Mouse (Mus musculus) left cerebral cortex, adult 2 months (tissue): ENCODE measurements around the gene Krr1. TPM values are rescaled to one million over a fixed set of nuclear protein-coding genes. Genes with fewer than 3 reads are reported as not detected.

Source experiments
- DNase-seq, 2 experiments: peaks; one replicate each; pipeline ENCODE4 v3.0.0; 2021 to 2022; ENCODE audit warnings: low spot score in 2 of 2, mixed read lengths in 1 of 2; ENCODE audit errors: extremely low spot score in 1 of 2
- H3K27ac ChIP-seq: fragments of 200-600 bp; 2 replicates; pipeline ENCODE4 v1.8.1; 2022
- H3K4me3 ChIP-seq: fragments of 200-600 bp; 2 replicates; pipeline ENCODE4 v1.8.1; 2022
- CTCF ChIP-seq: fragments of 200-600 bp; IDR thresholded peaks from 2 replicates; pipeline ENCODE4 v1.8.1; 2022; ENCODE audit warnings: antibody characterized with exemption, mild to moderate bottlenecking, moderate library complexity
- intact Hi-C: fragments of 180-260 bp; cut with DNase I; formaldehyde crosslinking; loops from one replicate; pipeline ENCODE4 v1.15.1; 2025
- total RNA-seq, 2 experiments: library from RNA; stranded (reverse); gene quantifications; 2 replicates each; pipeline ENCODE4 v1.2.3; 2021

Gene Krr1
- total RNA-seq, 2 experiments from 2014 or later = 38.0 to 42.6 TPM

- TF ChIP-seq CTCF = no peak
- intact Hi-C loops = no loop called here
- no peak for DNase-seq
- Histone ChIP-seq H3K4me3 (no peak overlapping the region), H3K27ac (no peak overlapping the region)
Measured at GRCm38 (mm10) chr10:111943026-111943425, 29.4 kb upstream of the Krr1 start.

DNA sequence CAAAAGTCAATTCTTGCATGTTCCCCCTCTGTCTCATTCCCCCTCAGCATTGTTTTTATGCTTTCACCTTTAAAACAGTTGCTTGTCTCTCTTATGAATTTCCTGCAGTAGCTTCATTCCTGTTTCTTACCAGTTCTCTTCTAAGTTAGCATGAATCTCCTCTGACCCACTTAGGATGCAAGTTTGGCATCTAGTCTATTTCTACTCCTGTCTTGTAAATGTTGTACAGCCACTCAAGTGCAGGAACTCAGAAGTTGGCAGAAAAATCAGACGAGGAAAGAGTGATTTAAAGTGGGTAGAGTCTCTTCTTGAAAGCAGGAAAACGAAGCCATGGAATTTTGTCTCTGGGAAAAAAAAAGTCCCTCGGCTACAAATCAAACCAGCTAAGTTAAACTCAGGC, 26.9 kb upstream of the Krr1 start:
- intact Hi-C loops = no loop called here
- Histone ChIP-seq H3K27ac (no peak overlapping the region), H3K4me3 (no peak overlapping the region)
- no peak for TF ChIP-seq CTCF
- no peak for DNase-seq

DNA sequence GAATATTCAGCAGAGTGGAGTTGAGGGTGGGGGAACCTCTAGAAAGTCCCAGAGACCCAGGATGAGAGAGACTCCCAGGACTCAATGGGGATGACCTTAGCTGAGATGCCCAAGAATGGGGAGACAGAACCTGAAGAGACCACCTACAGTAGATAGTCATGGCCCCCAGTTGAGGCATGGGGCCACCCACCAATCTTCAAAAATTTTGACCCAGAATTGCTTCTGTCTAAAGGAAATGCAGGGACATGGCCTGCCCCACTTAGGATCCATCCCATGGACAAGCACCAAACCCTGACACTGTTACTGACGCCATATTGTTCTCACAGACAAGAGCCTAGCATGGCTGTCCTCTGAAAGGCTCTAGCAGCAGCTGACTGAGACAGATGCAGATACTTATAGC, 24.4 kb upstream of the Krr1 start:
- intact Hi-C loops = no loop called here
- DNase-seq = no peak
- Histone ChIP-seq H3K4me3 (no peak overlapping the region), H3K27ac (no peak overlapping the region)
- no peak for TF ChIP-seq CTCF

GRCm38 (mm10) chr10:111949008-111949407, 23.5 kb upstream of the Krr1 start:
- intact Hi-C loops = no loop called here
- H3K27ac ChIP-seq = no peak overlapping the region
- no peak overlapping the region for H3K4me3 ChIP-seq
- no peak for DNase-seq
- TF ChIP-seq CTCF = no peak

DNA sequence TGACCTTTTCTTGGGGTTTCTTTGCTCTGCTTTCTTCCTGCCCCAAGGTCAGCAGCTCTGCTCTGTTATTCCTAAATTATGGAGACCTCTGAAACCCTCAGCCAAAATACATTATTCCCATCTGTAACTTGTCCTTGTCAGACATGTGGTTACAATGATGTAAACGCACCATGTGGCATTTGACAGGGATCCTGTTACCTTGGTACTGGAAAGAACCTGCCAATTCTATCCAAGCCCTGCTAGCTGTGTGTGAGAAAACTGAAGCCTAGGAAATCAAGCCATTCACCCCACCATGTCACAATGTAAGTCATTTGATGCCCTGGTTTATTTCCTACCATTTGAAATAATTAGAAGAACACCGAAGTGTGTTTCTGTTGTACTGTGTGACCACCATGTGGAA, 16.6 kb upstream of the Krr1 start:
- intact Hi-C loops = loop anchor here (2.0 to 10.0 kb wide), 2 partner anchors 27 to 651 kb away; no protein-coding TSS in a partner anchor
- Histone ChIP-seq H3K27ac (no peak overlapping the region), H3K4me3 (no peak overlapping the region)
- no peak for DNase-seq
- TF ChIP-seq CTCF = no peak

- DNase-seq = peak; percentile 53 to 65
- TF ChIP-seq CTCF = peak; percentile 89
- intact Hi-C loops = loop anchor here (1.0 to 10.0 kb wide), 3 partner anchors 29 to 653 kb away; no protein-coding TSS in a partner anchor
- no peak overlapping the region for H3K4me3 ChIP-seq
- no peak overlapping the region for H3K27ac ChIP-seq
Measured at GRCm38 (mm10) chr10:111957271-111958045, 15.0 kb upstream of the Krr1 start.

DNA sequence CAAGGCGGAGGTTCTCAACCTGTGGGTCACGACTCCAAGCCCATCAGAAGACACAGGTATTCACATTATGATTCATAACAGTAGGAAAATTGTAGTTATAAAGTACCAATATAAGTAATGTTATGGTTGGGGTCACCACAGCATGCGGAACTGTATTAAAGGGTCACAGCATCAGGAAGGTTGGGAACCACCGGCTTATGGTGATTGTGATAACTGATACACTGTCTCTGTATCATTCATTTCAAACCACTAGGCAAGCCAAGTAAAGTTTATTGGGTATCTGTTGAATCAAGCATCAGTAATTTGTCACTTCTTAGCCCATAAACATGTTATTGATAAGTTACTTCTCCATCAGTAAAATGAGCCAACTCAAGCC, 14.4 kb upstream of the Krr1 start:
- DNase-seq = no peak
- no peak overlapping the region for H3K4me3 ChIP-seq
- no peak overlapping the region for H3K27ac ChIP-seq
- intact Hi-C loops = loop anchor here (10.0 kb wide), 1 partner anchor 653 kb away; no protein-coding TSS in a partner anchor
- no peak for TF ChIP-seq CTCF

DNA sequence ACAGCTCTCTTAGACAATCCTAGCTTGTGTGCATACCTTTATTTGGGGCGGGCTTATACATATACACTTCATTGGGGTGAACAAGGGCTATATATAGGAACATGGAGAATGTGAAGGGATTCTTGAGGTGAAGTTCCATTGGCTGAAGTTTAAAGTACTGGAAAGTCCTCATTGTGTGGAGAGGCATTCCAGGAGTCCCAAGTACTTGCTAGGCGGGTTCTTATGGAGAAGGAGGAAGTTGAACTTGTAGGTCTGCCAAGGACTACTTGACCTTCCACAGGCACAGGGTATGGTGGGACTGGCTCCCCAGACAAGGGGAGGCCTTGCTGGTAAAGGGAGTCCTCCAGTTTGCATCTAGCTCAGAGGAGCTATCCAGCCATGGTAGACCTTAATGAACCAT, 13.1 kb upstream of the Krr1 start:
- no peak for DNase-seq
- no peak for TF ChIP-seq CTCF
- intact Hi-C loops = loop anchor here (10.0 kb wide), 1 partner anchor 655 kb away; no protein-coding TSS in a partner anchor
- H3K4me3 ChIP-seq = no peak overlapping the region
- H3K27ac ChIP-seq = no peak overlapping the region

GRCm38 (mm10) chr10:111960459-111960858, 12.0 kb upstream of the Krr1 start:
- no peak for TF ChIP-seq CTCF
- H3K4me3 ChIP-seq = no peak overlapping the region
- DNase-seq = no peak
- intact Hi-C loops = no loop called here
- no peak overlapping the region for H3K27ac ChIP-seq

GRCm38 (mm10) chr10:111966394-111966793, 6.1 kb upstream of the Krr1 start:
- Histone ChIP-seq H3K4me3 (no peak overlapping the region), H3K27ac (no peak overlapping the region)
- DNase-seq = no peak
- TF ChIP-seq CTCF = peak; percentile 40
- intact Hi-C loops = no loop called here

GRCm38 (mm10) chr10:111971929-111972328, 535 bp upstream of the Krr1 start:
- intact Hi-C loops = loop anchor here (2.0 kb wide), 1 partner anchor 671 kb away; no protein-coding TSS in a partner anchor

DNA sequence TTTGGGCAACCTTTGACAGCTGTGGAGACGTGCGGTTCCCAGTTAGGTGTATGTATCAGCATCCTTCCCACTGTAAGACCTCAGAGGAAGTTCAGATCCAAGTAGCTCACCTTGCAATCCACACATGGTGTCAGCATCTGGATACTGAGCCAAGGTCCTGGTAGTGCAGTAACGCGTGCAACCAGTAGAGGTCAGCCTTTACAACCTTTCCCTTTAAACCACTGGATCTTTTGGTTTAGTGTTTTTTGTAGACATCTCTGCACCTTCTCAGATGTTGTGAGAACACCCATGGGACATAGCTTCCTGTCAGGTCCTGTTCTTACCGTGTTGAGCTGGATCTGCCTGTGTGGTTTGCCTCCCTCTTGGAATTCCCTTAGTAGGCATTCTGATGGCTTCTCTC, 5.1 kb downstream of the Krr1 start:
- H3K4me3 ChIP-seq = no peak overlapping the region
- no peak overlapping the region for H3K27ac ChIP-seq
- peak; percentile 60 to 67 for DNase-seq
- peak; percentile 90 for TF ChIP-seq CTCF
- intact Hi-C loops = loop anchor here (1.0 to 5.0 kb wide), 3 partner anchors 127 to 825 kb away; partner anchors contain the start of gene Glipr1l3

More at GRCm38 (mm10) chr10:111971929-111972328, 535 bp upstream of the Krr1 start:
- Histone ChIP-seq H3K4me3 (no peak overlapping the region), H3K27ac (no peak overlapping the region)
- TF ChIP-seq CTCF = no peak
- no peak for DNase-seq

- no peak for DNase-seq
- intact Hi-C loops = no loop called here
- no peak overlapping the region for H3K4me3 ChIP-seq
- no peak overlapping the region for H3K27ac ChIP-seq
- TF ChIP-seq CTCF = no peak
Measured at GRCm38 (mm10) chr10:111983070-111983469, 10.6 kb downstream of the Krr1 start.
